Mouse (Mus musculus) megakaryocyte, embryonic 14.5 days (primary cell): Measurements from ENCODE around the gene Pdss2.

Experiments used
- FLI1 ChIP-seq: IDR thresholded peaks from 2 replicates; pipeline ENCODE4 v1.6.1; 2012; ENCODE audit warnings: low read length, inconsistent platforms, mixed read lengths
- GATA1 ChIP-seq: IDR thresholded peaks from 3 replicates; pipeline ENCODE4 v1.6.1; 2012; ENCODE audit warnings: mixed read lengths, low read length, inconsistent platforms, borderline replicate concordance

- TF ChIP-seq GATA1 (no peak), FLI1 (no peak)
Measured at GRCm38 (mm10) chr10:43434326-43434725, 213.0 kb downstream of the Pdss2 start.
